Mouse (Mus musculus): Measurements from ENCODE around the gene Picalm. TPM values are rescaled to one million over a fixed set of nuclear protein-coding genes. Genes with fewer than 3 reads are reported as not detected.
"Not testable (repeated sequence)": the region's sequence is repeated elsewhere in the genome, so short reads cannot be mapped to it uniquely, and the experiment has no call there.

Gene Picalm
- polyA plus RNA-seq, 1 experiment from 2014 or later = 30.6 TPM

DNA sequence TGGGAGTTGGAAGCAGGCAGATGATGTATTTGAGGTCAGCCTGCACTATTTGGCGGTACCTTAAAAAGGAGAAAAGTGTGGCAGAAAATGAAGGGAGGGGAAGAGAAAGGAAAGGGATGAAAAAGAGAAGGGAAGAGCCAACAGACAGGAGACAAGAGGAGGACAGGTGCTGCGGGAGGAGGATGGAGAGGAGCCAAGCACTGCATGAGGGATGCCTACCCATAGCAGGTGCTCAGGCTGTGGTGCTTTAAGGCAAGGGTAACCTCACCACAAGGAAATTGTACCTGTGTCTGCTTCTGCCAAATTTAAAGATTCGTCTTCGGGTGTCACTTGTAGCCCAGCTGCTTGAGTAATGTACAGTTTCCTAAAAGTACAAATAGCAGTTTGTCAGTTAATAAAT is 98.1 kb downstream of the Picalm start:
- no peaks in the 10 kb centered on the region for H3K9me3 ChIP-seq (ENCODE audit: low read length)
- DNase-seq (no peak), ATAC-seq (no peak)
- H3K27me3 ChIP-seq (ENCODE audit: insufficient read depth, low read length) = no peaks in the 10 kb centered on the region
- no peaks in the 10 kb centered on the region for H3K4me1 ChIP-seq (ENCODE audit: insufficient read depth)
- WGBS (ENCODE audit: insufficient replicate concordance) = 71% methylated on average over 4 of the region's 4 CpGs
- no peak overlapping the region for H3K27ac ChIP-seq (ENCODE audit: low read depth)
- H3K9ac ChIP-seq (replicated peaks) = no peak overlapping the region
- no peak for TF ChIP-seq CTCF (IDR thresholded peaks at IDR 0.05; ENCODE audit: low read depth)
- TF ChIP-seq EP300 (IDR thresholded peaks at IDR 0.05; ENCODE audit: low read depth) = no peak
- H3K4me3 ChIP-seq (ENCODE audit: low read depth, low read length) = no peak overlapping the region
- H3K4me2 ChIP-seq (ENCODE audit: low read depth, low read length) = no peak overlapping the region
- H3K36me3 ChIP-seq (replicated peaks; ENCODE audit: insufficient read depth, low read length) = no peaks in the 10 kb centered on the region

GRCm38 (mm10) chr7:90228884-90229283 is 98.9 kb downstream of the Picalm start:
- not testable (repeated sequence) for ATAC-seq; H3K4me1 ChIP-seq (ENCODE audit: insufficient read depth); H3K4me2 ChIP-seq (ENCODE audit: low read depth, low read length); H3K27ac ChIP-seq (ENCODE audit: low read depth); H3K27me3 ChIP-seq (ENCODE audit: insufficient read depth, low read length); H3K9me3 ChIP-seq (ENCODE audit: low read length); H3K36me3 ChIP-seq (replicated peaks; ENCODE audit: insufficient read depth, low read length); H3K4me3 ChIP-seq (ENCODE audit: low read depth, low read length); H3K9ac ChIP-seq (replicated peaks)
- peak; percentile 57 for DNase-seq
- TF ChIP-seq CTCF (IDR thresholded peaks at IDR 0.05; ENCODE audit: low read depth) = peak; percentile 77

DNA sequence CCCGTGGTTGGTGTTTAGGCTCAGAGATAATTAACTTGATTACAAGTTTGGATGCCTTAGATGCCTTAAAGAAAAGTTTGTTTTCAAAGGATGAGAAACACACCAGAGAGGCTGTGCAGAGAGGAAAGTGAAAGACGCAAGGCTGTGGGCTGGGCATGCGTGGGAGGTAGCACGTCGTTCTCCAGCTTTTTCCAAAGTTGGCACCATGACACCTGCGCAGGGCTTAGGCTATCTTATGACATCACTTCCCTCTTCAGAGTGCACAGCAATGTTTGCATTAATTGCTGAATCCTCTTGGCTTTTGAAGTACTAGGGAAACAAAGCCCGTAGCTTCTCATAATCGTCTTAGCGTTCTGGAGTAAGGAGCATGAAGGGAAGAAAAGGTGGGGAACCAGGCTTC is 101.4 kb downstream of the Picalm start:
- Histone ChIP-seq H3K4me2 (ENCODE audit: low read depth, low read length) (no peak overlapping the region), H3K27me3 (ENCODE audit: insufficient read depth, low read length) (no peaks in the 10 kb centered on the region), H3K27ac (ENCODE audit: low read depth) (no peak overlapping the region), H3K36me3 (replicated peaks; ENCODE audit: insufficient read depth, low read length) (no peaks in the 10 kb centered on the region), H3K9ac (replicated peaks) (no peak overlapping the region), H3K9me3 (ENCODE audit: low read length) (no peaks in the 10 kb centered on the region), H3K4me1 (ENCODE audit: insufficient read depth) (no peaks in the 10 kb centered on the region), H3K4me3 (ENCODE audit: low read depth, low read length) (no peak overlapping the region)
- no peak for TF ChIP-seq EP300 (IDR thresholded peaks at IDR 0.05; ENCODE audit: low read depth)
- no peak for ATAC-seq
- DNase-seq = no peak
- 78% methylated on average over 9 of the region's 9 CpGs for WGBS (ENCODE audit: insufficient replicate concordance)

- no peaks in the 10 kb centered on the region for H3K4me1 ChIP-seq (ENCODE audit: insufficient read depth)
- H3K27me3 ChIP-seq (ENCODE audit: insufficient read depth, low read length) = no peaks in the 10 kb centered on the region
- WGBS (ENCODE audit: insufficient replicate concordance) = 59% methylated on average over 4 of the region's 4 CpGs
- no peak overlapping the region for H3K9ac ChIP-seq (replicated peaks)
- no peak overlapping the region for H3K4me2 ChIP-seq (ENCODE audit: low read depth, low read length)
- no peak overlapping the region for H3K4me3 ChIP-seq (ENCODE audit: low read depth, low read length)
- no peaks in the 10 kb centered on the region for H3K36me3 ChIP-seq (replicated peaks; ENCODE audit: insufficient read depth, low read length)
- H3K27ac ChIP-seq (ENCODE audit: low read depth) = no peak overlapping the region
- ATAC-seq = no peak
- DNase-seq = no peak
- no peaks in the 10 kb centered on the region for H3K9me3 ChIP-seq (ENCODE audit: low read length)
- TF ChIP-seq CTCF (IDR thresholded peaks at IDR 0.05; ENCODE audit: low read depth) (no peak), EP300 (IDR thresholded peaks at IDR 0.05; ENCODE audit: low read depth) (no peak)
These were observed 103.9 kb downstream of the Picalm start for GRCm38 (mm10) chr7:90233921-90234320.

DNA sequence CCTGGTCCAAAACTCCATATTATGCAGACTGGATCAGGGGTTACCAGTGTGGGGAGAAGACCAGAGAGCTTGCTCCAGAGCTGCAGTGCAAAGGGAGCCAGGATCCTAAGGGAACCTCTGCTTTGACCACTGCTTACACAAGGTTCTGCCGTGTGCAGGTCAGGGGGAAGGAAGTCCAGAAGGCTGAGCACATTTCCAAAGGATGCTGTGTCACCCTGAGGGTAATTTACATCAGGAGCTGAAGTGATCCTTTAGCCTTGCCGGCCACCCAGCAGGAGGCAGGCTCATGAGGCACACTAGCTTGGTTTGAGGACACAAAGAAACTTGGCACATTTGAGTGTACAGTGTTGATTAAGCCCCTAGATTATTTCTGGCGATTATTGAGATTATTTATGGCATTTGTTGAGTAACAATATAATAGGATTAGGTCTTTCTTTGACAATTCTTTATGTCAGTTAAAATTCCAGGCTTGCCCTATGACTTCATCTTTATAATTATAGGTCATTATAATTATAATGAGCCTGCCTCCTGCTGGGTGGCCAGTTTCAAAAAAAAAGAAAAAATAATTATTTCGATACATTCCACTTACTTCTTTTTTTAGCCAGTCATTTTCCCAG is 106.4 kb downstream of the Picalm start:
- Histone ChIP-seq H3K9ac (replicated peaks) (no peak overlapping the region), H3K36me3 (replicated peaks; ENCODE audit: insufficient read depth, low read length) (no peaks in the 10 kb centered on the region), H3K4me2 (ENCODE audit: low read depth, low read length) (no peak overlapping the region), H3K4me3 (ENCODE audit: low read depth, low read length) (no peak overlapping the region), H3K27ac (ENCODE audit: low read depth) (no peak overlapping the region), H3K9me3 (ENCODE audit: low read length) (no peaks in the 10 kb centered on the region), H3K27me3 (ENCODE audit: insufficient read depth, low read length) (no peaks in the 10 kb centered on the region), H3K4me1 (ENCODE audit: insufficient read depth) (no peaks in the 10 kb centered on the region)
- whole genome bisulfite sequencing (ENCODE audit: insufficient replicate concordance) = 45% methylated on average over 4 of the region's 4 CpGs
- DNase-seq (no peak), ATAC-seq (no peak)
- no peak for TF ChIP-seq CTCF (IDR thresholded peaks at IDR 0.05; ENCODE audit: low read depth)
- no peak for TF ChIP-seq EP300 (IDR thresholded peaks at IDR 0.05; ENCODE audit: low read depth)

- H3K4me3 ChIP-seq (ENCODE audit: low read depth, low read length) = no peak overlapping the region
- H3K9me3 ChIP-seq (ENCODE audit: low read length) = no peaks in the 10 kb centered on the region
- no peaks in the 10 kb centered on the region for H3K36me3 ChIP-seq (replicated peaks; ENCODE audit: insufficient read depth, low read length)
- no peak overlapping the region for H3K4me2 ChIP-seq (ENCODE audit: low read depth, low read length)
- 40% methylated on average over 6 of the region's 6 CpGs for WGBS (ENCODE audit: insufficient replicate concordance)
- no peak for TF ChIP-seq CTCF (IDR thresholded peaks at IDR 0.05; ENCODE audit: low read depth)
- TF ChIP-seq EP300 (IDR thresholded peaks at IDR 0.05; ENCODE audit: low read depth) = no peak
- no peak overlapping the region for H3K27ac ChIP-seq (ENCODE audit: low read depth)
- no peak overlapping the region for H3K9ac ChIP-seq (replicated peaks)
- no peaks in the 10 kb centered on the region for H3K27me3 ChIP-seq (ENCODE audit: insufficient read depth, low read length)
- ATAC-seq = no peak
- peaks cover 4% of the 10 kb centered on the region; the same call in 1 of the 2 replicates for H3K4me1 ChIP-seq (ENCODE audit: insufficient read depth)
- DNase-seq = no peak
These were observed 113.1 kb downstream of the Picalm start for GRCm38 (mm10) chr7:90243151-90243550.

- Histone ChIP-seq H3K27me3 (ENCODE audit: insufficient read depth, low read length) (no peaks in the 10 kb centered on the region), H3K4me2 (ENCODE audit: low read depth, low read length) (no peak overlapping the region), H3K4me3 (ENCODE audit: low read depth, low read length) (no peak overlapping the region), H3K36me3 (replicated peaks; ENCODE audit: insufficient read depth, low read length) (no peaks in the 10 kb centered on the region), H3K4me1 (ENCODE audit: insufficient read depth) (peaks cover 4% of the 10 kb centered on the region; the same call in 1 of the 2 replicates), H3K27ac (ENCODE audit: low read depth) (no peak overlapping the region), H3K9me3 (ENCODE audit: low read length) (no peaks in the 10 kb centered on the region), H3K9ac (replicated peaks) (no peak overlapping the region)
- 43% methylated on average over 5 of the region's 5 CpGs for WGBS (ENCODE audit: insufficient replicate concordance)
- TF ChIP-seq EP300 (IDR thresholded peaks at IDR 0.05; ENCODE audit: low read depth) (peak; percentile 79), CTCF (IDR thresholded peaks at IDR 0.05; ENCODE audit: low read depth) (no peak)
- DNase-seq (no peak), ATAC-seq (peak; percentile 40; the same call in 1 of the 2 replicates)
These were observed 113.6 kb downstream of the Picalm start for GRCm38 (mm10) chr7:90243643-90244042.
